In the genomic region with DNA sequence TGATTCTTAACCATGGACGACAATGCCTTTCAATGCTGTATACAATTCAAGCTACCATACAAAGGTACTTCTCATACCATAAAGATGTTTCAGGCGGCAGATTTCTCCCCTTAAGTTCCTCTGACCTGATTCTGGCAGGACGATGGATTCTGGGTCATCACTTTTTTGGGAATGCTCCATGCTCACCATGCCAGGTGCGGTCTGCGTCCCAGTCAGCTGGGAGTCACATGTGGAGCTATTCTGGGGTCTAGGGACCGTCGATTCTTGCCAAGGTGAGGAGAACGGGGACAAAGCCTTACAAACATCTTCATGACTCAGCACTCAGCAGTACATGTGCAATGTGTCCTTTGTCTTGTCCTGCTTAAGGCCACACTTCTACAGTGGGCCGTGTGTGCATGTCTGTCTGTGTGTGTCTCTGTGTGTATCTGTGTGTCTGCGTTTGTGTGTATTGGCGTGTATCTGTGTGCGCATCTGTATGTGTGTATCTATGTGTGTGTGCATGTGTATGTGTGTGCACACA, we compare ENCODE assay signal across 26 mouse cellular contexts. TPM values are rescaled to one million over a fixed set of nuclear protein-coding genes. Genes with fewer than 3 reads are reported as not detected.
DNase-seq lines count a peak whose midpoint lies in the region; ATAC-seq and TF ChIP-seq lines count a peak whose summit lies in the region.
"Had no signal": no experiment of that assay in that cellular context is flagged by ENCODE, and none has a peak within 500 bp of the region (broad histone marks: within the 10 kb centered on the region; RNA-seq: fewer than 3 reads in every experiment).

No protein-coding gene starts in this region.

- 60% methylated on average over 12 of the region's 12 CpGs for whole genome bisulfite sequencing in heart, adult 2 months
- WGBS in heart, embryonic 11.5 days (ENCODE audit: insufficient replicate concordance): 75% methylated on average over 12 of the region's 12 CpGs
- 85% methylated on average over 12 of the region's 12 CpGs for WGBS in midbrain, embryonic 11.5 days
- 86% methylated on average over 12 of the region's 12 CpGs for WGBS in midbrain, embryonic 10.5 days
- 85% methylated on average over 12 of the region's 12 CpGs for WGBS in hindbrain, embryonic 14.5 days

- intact Hi-C loops in gastrocnemius, postnatal 14 days (cut with DNase I; ENCODE audit: low total_unique reads): loop anchor here (5.0 kb wide), 1 partner anchor 216 kb away; no protein-coding TSS in a partner anchor
- intact Hi-C loops in heart, adult 2 months (cut with DNase I): loop anchor here (10.0 kb wide), 1 partner anchor 293 kb away; no protein-coding TSS in a partner anchor
- intact Hi-C loops in left cerebral cortex, postnatal 25 days (cut with DNase I): loop anchor here (10.0 kb wide), 2 partner anchors 293 to 443 kb away; a partner anchor contains a TSS

- peak; percentile 92 for TF ChIP-seq EP300 in heart, adult 2 months (IDR thresholded peaks at IDR 0.05; ENCODE audit: insufficient read depth, low read depth, low read length)

- H3K27ac ChIP-seq in heart, adult 2 months: peak overlapping the region; percentile 75
- no peak overlapping the region for H3K27ac ChIP-seq in heart, embryonic 11.5 days (ENCODE audit: low read depth, low read length)
- no peak overlapping the region for H3K27ac ChIP-seq in midbrain, embryonic 11.5 days (ENCODE audit: low read depth, low read length)
- no peak overlapping the region for H3K27ac ChIP-seq in midbrain, embryonic 10.5 days (replicated peaks)
- H3K27ac ChIP-seq in hindbrain, embryonic 14.5 days: no peak overlapping the region
- H3K27ac ChIP-seq: embryonic facial prominence, embryonic 10.5 days; forebrain, embryonic 13.5 days; heart, embryonic 13.5 days; hindbrain, embryonic 12.5 days; hindbrain, postnatal 0 days had no signal

- H3K27me3 ChIP-seq in heart, adult 2 months (ENCODE audit: control insufficient read depth, insufficient read depth, low read length): no peaks in the 10 kb centered on the region
- no peaks in the 10 kb centered on the region; the same call in 1 of the 2 replicates for H3K27me3 ChIP-seq in heart, embryonic 11.5 days (ENCODE audit: control insufficient read depth, insufficient read depth, low read length)
- no peaks in the 10 kb centered on the region for H3K27me3 ChIP-seq in midbrain, embryonic 11.5 days (ENCODE audit: control insufficient read depth, insufficient read depth, low read length)
- no peaks in the 10 kb centered on the region for H3K27me3 ChIP-seq in midbrain, embryonic 10.5 days (ENCODE audit: low read depth, poor library complexity, severe bottlenecking)
- no peaks in the 10 kb centered on the region for H3K27me3 ChIP-seq in hindbrain, embryonic 14.5 days (ENCODE audit: control insufficient read depth, insufficient read depth, low read length)
- H3K27me3 ChIP-seq: forebrain, embryonic 13.5 days; heart, embryonic 13.5 days; hindbrain, embryonic 12.5 days had no signal

- DNase-seq in gastrocnemius, adult 18-20 months (ENCODE audit: low spot score): peak; percentile 26
- DNase-seq in gastrocnemius, postnatal 14 days: no peak
- DNase-seq in heart, adult 2 months: peak in 1 of 2 experiments; percentile 75
- DNase-seq in midbrain, embryonic 11.5 days (ENCODE audit: low spot score, missing footprints): peak; percentile 53
- DNase-seq in midbrain, embryonic 10.5 days (ENCODE audit: low spot score): no peak
- DNase-seq in left cerebral cortex, postnatal 25 days (ENCODE audit: low spot score in 2 of 2): no peak
- no peak for DNase-seq in hindbrain, embryonic 14.5 days (ENCODE audit: low spot score)
- DNase-seq: adrenal gland, postnatal 14 days; cerebellum, adult 18-20 months; cerebellum, postnatal 10 days; forebrain, postnatal 0 days; gastrocnemius, postnatal 36 days; kidney, adult 11 months; kidney, adult 9 months had no signal

- no peak for TF ChIP-seq POLR2A in heart, adult 2 months (IDR thresholded peaks at IDR 0.05; ENCODE audit: insufficient read depth, low read depth, low read length)

- no peak for ATAC-seq in heart, embryonic 11.5 days (replicated peaks; ENCODE audit: insufficient number of reproducible peaks, low FRiP score, low TSS enrichment)
- ATAC-seq in midbrain, embryonic 11.5 days (ENCODE audit: low FRiP score): no peak
- no peak for ATAC-seq in hindbrain, embryonic 14.5 days (ENCODE audit: low FRiP score)
- ATAC-seq: activated CD4-positive, CD25-positive, alpha-beta regulatory T cell, adult 4 months; forebrain, embryonic 13.5 days; forebrain, postnatal 0 days; hindbrain, postnatal 0 days; Patski had no signal

- no peak for TF ChIP-seq CTCF in heart, adult 2 months (IDR thresholded peaks at IDR 0.05)

- H3K36me3 ChIP-seq in heart, adult 2 months (ENCODE audit: control insufficient read depth, insufficient read depth, low read length): no peaks in the 10 kb centered on the region
- no peaks in the 10 kb centered on the region for H3K36me3 ChIP-seq in heart, embryonic 11.5 days (ENCODE audit: control insufficient read depth, insufficient read depth, low read length)
- no peaks in the 10 kb centered on the region for H3K36me3 ChIP-seq in midbrain, embryonic 11.5 days (ENCODE audit: control insufficient read depth, insufficient read depth, low read length)
- no peaks in the 10 kb centered on the region for H3K36me3 ChIP-seq in midbrain, embryonic 10.5 days
- no peaks in the 10 kb centered on the region for H3K36me3 ChIP-seq in hindbrain, embryonic 14.5 days (replicated peaks; ENCODE audit: control insufficient read depth, insufficient read depth)
- H3K36me3 ChIP-seq: embryonic facial prominence, embryonic 10.5 days; heart, embryonic 13.5 days; hindbrain, embryonic 12.5 days had no signal

- H3K4me3 ChIP-seq in heart, adult 2 months: no peak overlapping the region
- H3K4me3 ChIP-seq in heart, embryonic 11.5 days (ENCODE audit: low read depth, low read length): no peak overlapping the region
- no peak overlapping the region for H3K4me3 ChIP-seq in midbrain, embryonic 11.5 days (ENCODE audit: low read depth, low read length)
- no peak overlapping the region for H3K4me3 ChIP-seq in midbrain, embryonic 10.5 days
- no peak overlapping the region for H3K4me3 ChIP-seq in hindbrain, embryonic 14.5 days (replicated peaks; ENCODE audit: low read length)
- H3K4me3 ChIP-seq: embryonic facial prominence, embryonic 10.5 days; forebrain, embryonic 13.5 days; heart, embryonic 13.5 days; hindbrain, embryonic 12.5 days had no signal

- no peak overlapping the region for H3K9ac ChIP-seq in heart, adult 2 months (ENCODE audit: low read depth, low read length)
- H3K9ac ChIP-seq in heart, embryonic 11.5 days (ENCODE audit: low read depth, low read length): no peak overlapping the region
- H3K9ac ChIP-seq in midbrain, embryonic 11.5 days (ENCODE audit: low read length): no peak overlapping the region
- no peak overlapping the region for H3K9ac ChIP-seq in hindbrain, embryonic 14.5 days
- H3K9ac ChIP-seq: forebrain, embryonic 13.5 days; forebrain, postnatal 0 days; heart, embryonic 13.5 days; hindbrain, embryonic 12.5 days had no signal

- H3K4me2 ChIP-seq in heart, embryonic 11.5 days: no peak overlapping the region
- H3K4me2 ChIP-seq in midbrain, embryonic 11.5 days: no peak overlapping the region
- H3K4me2 ChIP-seq in hindbrain, embryonic 14.5 days (replicated peaks): no peak overlapping the region
- H3K4me2 ChIP-seq: forebrain, embryonic 13.5 days; heart, embryonic 13.5 days; hindbrain, embryonic 12.5 days had no signal

- no peaks in the 10 kb centered on the region; the same call in 1 of the 2 replicates for H3K4me1 ChIP-seq in heart, adult 2 months (ENCODE audit: control insufficient read depth, insufficient read depth, low read length)
- no peaks in the 10 kb centered on the region for H3K4me1 ChIP-seq in heart, embryonic 11.5 days (ENCODE audit: control insufficient read depth, insufficient read depth, low read length)
- no peaks in the 10 kb centered on the region for H3K4me1 ChIP-seq in midbrain, embryonic 11.5 days (ENCODE audit: control insufficient read depth, insufficient read depth, low read length)
- H3K4me1 ChIP-seq in midbrain, embryonic 10.5 days: no peaks in the 10 kb centered on the region
- no peaks in the 10 kb centered on the region for H3K4me1 ChIP-seq in hindbrain, embryonic 14.5 days (replicated peaks; ENCODE audit: control insufficient read depth, insufficient read depth, low read length)
- H3K4me1 ChIP-seq: embryonic facial prominence, embryonic 10.5 days; forebrain, embryonic 13.5 days; hindbrain, embryonic 12.5 days had no signal

- H3K79me2 ChIP-seq in heart, adult 2 months (replicated peaks; ENCODE audit: control insufficient read depth, insufficient read depth, low read length): no peaks in the 10 kb centered on the region

- no peaks in the 10 kb centered on the region for H3K9me3 ChIP-seq in heart, embryonic 11.5 days (replicated peaks; ENCODE audit: control insufficient read depth, low read length)
- H3K9me3 ChIP-seq in midbrain, embryonic 11.5 days (ENCODE audit: control insufficient read depth, low read length): no peaks in the 10 kb centered on the region
- H3K9me3 ChIP-seq in midbrain, embryonic 10.5 days (replicated peaks): no peaks in the 10 kb centered on the region
- H3K9me3 ChIP-seq in hindbrain, embryonic 14.5 days (ENCODE audit: control insufficient read depth, low read length): no peaks in the 10 kb centered on the region
- H3K9me3 ChIP-seq: embryonic facial prominence, embryonic 10.5 days; forebrain, embryonic 13.5 days; heart, embryonic 13.5 days; hindbrain, embryonic 12.5 days had no signal

RNA-seq across cellular contexts. Expression of a gene that starts 13.9 kb away (rescaled TPM):
- total RNA-seq in gastrocnemius, adult 18-20 months (2021): 100 to 1,000 TPM; 379 to 613 TPM
- 100 to 1,000 TPM; 112 to 138 TPM for total RNA-seq in gastrocnemius, postnatal 14 days (2021)
- total RNA-seq in heart, adult 2 months (2021): 1,000 to 10,000 TPM; 2,754 to 3,232 TPM
- polyA plus RNA-seq in heart, adult 2 months (2012; rRNA removed): 2,197 and 2,972 TPM in 2 replicates
- 651 and 686 TPM in 2 replicates for polyA plus RNA-seq in heart, embryonic 11.5 days (2014; fragmentation: Nextera tagmentation; extraction: Ambion mirVana)
- 363 and 385 TPM in 2 replicates for polyA plus RNA-seq in midbrain, embryonic 11.5 days (2014; fragmentation: Nextera tagmentation; extraction: Ambion mirVana)
- polyA plus RNA-seq in midbrain, embryonic 10.5 days (2016; fragmentation: Nextera tagmentation; extraction: Ambion mirVana): 324 and 380 TPM in 2 replicates
- 100 to 1,000 TPM; 832 to 838 TPM for total RNA-seq in left cerebral cortex, postnatal 25 days (2021)
- polyA plus RNA-seq in hindbrain, embryonic 14.5 days (2014; fragmentation: Nextera tagmentation; extraction: Ambion mirVana): 483 and 499 TPM in 2 replicates

RNA-seq across cellular contexts. Expression of a gene that starts 48.7 kb away (rescaled TPM):
- under 1 TPM in 1 of 2 experiments, not detected in 1; 0.21 TPM for total RNA-seq in gastrocnemius, adult 18-20 months (2021)
- total RNA-seq in gastrocnemius, postnatal 14 days (2021): under 1 TPM in 1 of 2 experiments, not detected in 1; 0.31 TPM
- total RNA-seq in heart, adult 2 months (2021): under 1 TPM; 0.09 to 0.39 TPM
- polyA plus RNA-seq in heart, adult 2 months (2012; rRNA removed): 0.50 and 1.0 TPM in 2 replicates
- 0.36 TPM in 1 of 2 replicates, not detected in the other for polyA plus RNA-seq in heart, embryonic 11.5 days (2014; fragmentation: Nextera tagmentation; extraction: Ambion mirVana)
- 0.12 and 0.14 TPM in 2 replicates for polyA plus RNA-seq in midbrain, embryonic 11.5 days (2014; fragmentation: Nextera tagmentation; extraction: Ambion mirVana)
- 0.07 and 0.11 TPM in 2 replicates for polyA plus RNA-seq in midbrain, embryonic 10.5 days (2016; fragmentation: Nextera tagmentation; extraction: Ambion mirVana)
- not detected for total RNA-seq in left cerebral cortex, postnatal 25 days (2021)
- polyA plus RNA-seq in hindbrain, embryonic 14.5 days (2014; fragmentation: Nextera tagmentation; extraction: Ambion mirVana): 0.07 TPM in 1 of 2 replicates, not detected in the other
- total RNA-seq: forebrain, postnatal 0 days had no signal
- polyA plus RNA-seq: activated CD4-positive, CD25-positive, alpha-beta regulatory T cell, adult 4 months; C2C12; embryonic facial prominence, embryonic 10.5 days; embryonic facial prominence, embryonic 14.5 days; forebrain, embryonic 13.5 days; heart, postnatal 0 days; hindbrain, embryonic 12.5 days; hindbrain, postnatal 0 days; intestine, embryonic 14.5 days; Patski had no signal

RNA-seq across cellular contexts. Expression of a gene that starts 49.8 kb away (rescaled TPM):
- total RNA-seq in gastrocnemius, adult 18-20 months (2021): 1 to 10 TPM; 4.3 to 7.4 TPM
- 10 to 100 TPM; 20.7 to 21.4 TPM for total RNA-seq in gastrocnemius, postnatal 14 days (2021)
- total RNA-seq in heart, adult 2 months (2021): 10 to 100 TPM; 21.5 to 23.6 TPM
- polyA plus RNA-seq in heart, adult 2 months (2012; rRNA removed): 32.4 and 46.9 TPM in 2 replicates
- polyA plus RNA-seq in heart, embryonic 11.5 days (2014; fragmentation: Nextera tagmentation; extraction: Ambion mirVana): 2.2 and 3.0 TPM in 2 replicates
- 6.6 and 8.2 TPM in 2 replicates for polyA plus RNA-seq in midbrain, embryonic 11.5 days (2014; fragmentation: Nextera tagmentation; extraction: Ambion mirVana)
- 2.2 and 5.2 TPM in 2 replicates for polyA plus RNA-seq in midbrain, embryonic 10.5 days (2016; fragmentation: Nextera tagmentation; extraction: Ambion mirVana)
- total RNA-seq in left cerebral cortex, postnatal 25 days (2021): 1 to 10 TPM; 2.0 to 3.0 TPM
- polyA plus RNA-seq in hindbrain, embryonic 14.5 days (2014; fragmentation: Nextera tagmentation; extraction: Ambion mirVana): 12.4 and 12.9 TPM in 2 replicates
- polyA plus RNA-seq: C2C12, Patski had no signal

Comparison
In these comparisons a context has a peak if more than half of its experiments do, and no peak if none do; other contexts are left out.
1. DNase-seq: peak in gastrocnemius, adult 18-20 months (single experiment) and midbrain, embryonic 11.5 days (single experiment); none in gastrocnemius, postnatal 14 days (single experiment), midbrain, embryonic 10.5 days (single experiment), left cerebral cortex, postnatal 25 days (0 of 2) and hindbrain, embryonic 14.5 days (single experiment).